Mouse (Mus musculus) embryonic facial prominence, embryonic 15.5 days (tissue): Measurements from ENCODE around the gene Srsf10. TPM values are rescaled to one million over a fixed set of nuclear protein-coding genes. Genes with fewer than 3 reads are reported as not detected.

Experiments used
- ATAC-seq: fragments of 200-750 bp; cut with Nextera tagmentation; 2 replicates; pipeline ENCODE4 v1.8.0; 2017; ENCODE audit warnings: low read depth, moderate TSS enrichment; ENCODE audit not compliant: insufficient number of reproducible peaks, low FRiP score, low TSS enrichment
- H3K27ac ChIP-seq: fragments of 300-500 bp; sonication (generic); replicated peaks from 2 replicates; pipeline ENCODE4 v1.5.1; 2015; ENCODE audit warnings: mild to moderate bottlenecking, inconsistent platforms
- H3K27me3 ChIP-seq: fragments of 300-500 bp; sonication (generic); 2 replicates; pipeline ENCODE4 v1.6.1; 2015; ENCODE audit warnings: inconsistent platforms
- H3K36me3 ChIP-seq: fragments of 300-500 bp; sonication (generic); 2 replicates; pipeline ENCODE4 v1.6.1; 2015; ENCODE audit warnings: mild to moderate bottlenecking, inconsistent platforms
- H3K4me1 ChIP-seq: fragments of 300-500 bp; sonication (generic); 2 replicates; pipeline ENCODE4 v1.6.1; 2015; ENCODE audit warnings: inconsistent platforms
- H3K4me2 ChIP-seq: fragments of 300-500 bp; sonication (generic); replicated peaks from 2 replicates; pipeline ENCODE4 v1.6.1; 2015; ENCODE audit warnings: mild to moderate bottlenecking, inconsistent platforms
- H3K4me3 ChIP-seq: fragments of 300-500 bp; sonication (generic); replicated peaks from 2 replicates; pipeline ENCODE4 v1.5.1; 2015; ENCODE audit warnings: mild to moderate bottlenecking, inconsistent platforms
- H3K9ac ChIP-seq: fragments of 300-500 bp; sonication (generic); 2 replicates; pipeline ENCODE4 v1.6.1; 2015; ENCODE audit warnings: inconsistent platforms
- H3K9me3 ChIP-seq: fragments of 300-500 bp; sonication (generic); replicated peaks from 2 replicates; pipeline ENCODE4 v1.6.1; 2016; ENCODE audit warnings: inconsistent platforms
- WGBS: fragments of 180-500 bp; shearing (Covaris S2); methylation state at CpG from one replicate; pipeline ENCODE4 v1.1.7; 2015; 5-methylcytosine and 5-hydroxymethylcytosine counted together
- polyA plus RNA-seq: library from polyadenylated mRNA; unstranded; fragments of >200 nt; fragmentation: Nextera tagmentation; extraction: Ambion mirVana; gene quantifications from 2 replicates; pipeline ENCODE4 v1.2.1, GENCODE M21; 2015

Srsf10 gene
- polyA plus RNA-seq = 198 and 214 TPM in 2 replicates

DNA sequence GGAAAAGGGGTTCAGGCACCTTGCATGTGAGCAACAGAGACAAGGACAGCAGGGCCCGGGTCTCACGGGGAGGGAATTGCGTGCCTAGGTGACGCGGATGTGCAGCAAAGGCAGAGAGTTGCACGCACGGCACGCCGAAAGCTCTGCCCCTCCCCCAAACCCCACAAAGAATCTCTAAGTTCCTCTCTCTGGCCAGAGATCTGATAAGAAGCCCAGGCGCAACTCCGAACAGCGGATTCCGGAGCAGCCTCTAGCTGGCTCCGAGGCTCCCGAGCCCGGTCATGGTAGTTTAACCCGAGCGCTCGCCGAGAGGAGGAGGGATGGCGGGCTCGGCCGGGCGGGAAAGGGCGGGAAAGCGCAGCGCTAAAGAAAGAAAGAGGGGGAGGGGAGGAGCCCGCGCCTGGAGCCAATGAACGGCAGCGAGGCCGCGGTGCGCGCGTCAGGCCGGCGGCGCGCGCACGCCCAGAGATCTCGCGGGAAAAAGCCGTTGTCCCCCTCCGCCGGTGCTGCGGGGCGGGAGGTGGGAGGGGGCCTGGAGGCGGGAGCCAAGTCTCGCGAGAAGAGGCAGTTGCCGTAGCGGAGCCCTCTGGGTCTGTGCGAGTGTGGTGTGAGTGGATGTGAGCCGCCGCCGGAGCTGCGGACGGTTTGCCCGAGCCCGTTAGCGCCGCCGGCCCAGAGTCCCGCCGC is at the start of gene Srsf10:
Gene Srsf10, plus strand, starts transcription at position 212 of the 687 bp plus-strand sequence.
- Histone ChIP-seq H3K9me3 (no peaks in the 10 kb centered on the region), H3K9ac (peak within 1 kb of the TSS; percentile 93), H3K4me2 (peak within 1 kb of the TSS; percentile 79), H3K4me3 (peak within 1 kb of the TSS; percentile 95), H3K27me3 (no peaks in the 10 kb centered on the region), H3K36me3 (0 out of 2 replicates have a peak, but pooled peaks cover 5% of the 10 kb centered on the region), H3K27ac (peak within 1 kb of the TSS; percentile 99), H3K4me1 (peaks cover 35% of the 10 kb centered on the region)
- ATAC-seq = peak; percentile 97
- under 1% methylated on average over 66 of the region's 67 CpGs for WGBS

DNA sequence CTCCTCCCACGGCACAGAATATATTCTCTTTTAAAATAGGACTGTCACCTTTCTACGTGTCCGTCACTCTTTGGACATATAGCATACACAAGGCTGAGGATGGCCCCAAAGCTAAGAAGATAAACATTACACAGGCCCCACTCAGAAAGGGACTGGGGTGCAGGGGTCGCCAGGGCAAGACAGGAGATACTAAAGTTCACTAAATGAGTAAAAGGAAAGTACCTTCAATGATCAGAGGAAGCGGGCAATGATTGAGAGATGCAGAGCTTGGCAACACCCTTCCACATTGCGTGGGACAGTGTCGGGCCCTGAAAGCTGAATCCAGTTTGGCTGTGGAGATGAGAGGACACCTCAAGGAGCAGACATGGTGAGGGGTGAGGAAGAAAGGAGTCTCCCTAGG is 40.7 kb upstream of the Srsf10 start:
- Histone ChIP-seq H3K4me3 (no peak overlapping the region), H3K4me2 (no peak overlapping the region), H3K27ac (no peak overlapping the region), H3K36me3 (no peaks in the 10 kb centered on the region), H3K4me1 (no peaks in the 10 kb centered on the region; the same call in 1 of the 2 replicates), H3K27me3 (no peaks in the 10 kb centered on the region), H3K9me3 (no peaks in the 10 kb centered on the region), H3K9ac (no peak overlapping the region)
- 69% methylated on average over 7 of the region's 7 CpGs for WGBS
- no peak for ATAC-seq

DNA sequence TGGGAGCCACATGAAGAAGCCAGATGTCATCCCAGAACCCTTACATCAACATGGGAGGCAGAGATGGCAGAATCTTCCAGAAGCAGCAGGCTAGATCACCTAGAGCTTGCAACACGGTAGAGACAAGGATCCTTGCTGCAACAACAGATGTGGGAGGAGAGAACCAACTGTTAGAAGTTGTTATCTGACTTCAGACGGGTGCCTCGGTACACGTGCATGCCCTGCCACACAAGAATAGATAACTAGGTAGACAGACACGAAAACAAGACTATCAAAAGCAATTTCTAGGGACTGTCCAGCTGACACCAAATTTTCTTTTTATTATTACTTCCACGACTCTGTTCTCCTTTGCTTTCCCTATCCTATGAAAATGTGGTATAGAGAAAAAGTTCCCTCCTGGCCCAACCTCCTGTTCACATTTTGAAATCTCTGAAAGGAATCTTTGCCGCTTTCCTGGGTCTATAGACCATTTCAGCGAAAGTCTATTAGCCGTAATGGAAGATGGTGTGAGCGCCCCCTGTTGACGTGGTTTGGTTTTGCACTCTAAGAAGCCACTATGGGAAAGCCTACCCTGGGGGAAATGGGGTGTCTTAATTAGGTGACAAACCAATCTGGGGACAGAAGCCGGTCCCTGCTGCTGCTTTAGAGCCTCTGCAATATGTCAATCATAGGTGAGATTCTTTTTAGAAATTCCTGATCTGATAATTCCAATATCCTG is 38.5 kb upstream of the Srsf10 start:
- no peaks in the 10 kb centered on the region for H3K9me3 ChIP-seq
- no peak for ATAC-seq
- no peaks in the 10 kb centered on the region for H3K27me3 ChIP-seq
- peaks cover 3% of the 10 kb centered on the region; the same call in 1 of the 2 replicates for H3K4me1 ChIP-seq
- no peak overlapping the region for H3K9ac ChIP-seq
- H3K4me2 ChIP-seq = no peak overlapping the region
- no peaks in the 10 kb centered on the region for H3K36me3 ChIP-seq
- H3K27ac ChIP-seq = no peak overlapping the region
- no peak overlapping the region for H3K4me3 ChIP-seq
- WGBS = 44% methylated on average over 12 of the region's 12 CpGs

DNA sequence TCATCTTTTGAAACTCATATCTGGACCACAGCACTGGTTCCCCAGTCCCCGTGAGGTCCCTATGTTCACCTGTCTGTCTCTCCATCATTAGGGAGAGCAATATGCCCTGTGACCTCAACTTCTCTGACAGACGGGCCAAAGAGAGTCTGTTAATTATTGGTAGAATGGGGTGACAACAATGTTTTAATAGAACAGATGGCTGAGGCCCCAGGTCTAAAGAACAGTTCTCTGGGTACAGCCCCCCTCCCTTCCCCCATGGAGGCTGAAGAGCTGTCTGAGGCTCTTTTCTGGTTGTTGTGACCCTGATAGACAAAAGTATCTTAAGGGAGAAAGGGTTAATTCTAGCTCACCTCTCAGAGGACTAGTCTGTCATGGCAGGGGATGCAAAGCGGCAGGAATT is 37.2 kb upstream of the Srsf10 start:
- no peak overlapping the region for H3K4me2 ChIP-seq
- no peak overlapping the region for H3K27ac ChIP-seq
- H3K9ac ChIP-seq = no peak overlapping the region
- H3K27me3 ChIP-seq = no peaks in the 10 kb centered on the region
- H3K9me3 ChIP-seq = no peaks in the 10 kb centered on the region
- no peak for ATAC-seq
- WGBS = 79% methylated on average over 3 of the region's 3 CpGs
- no peaks in the 10 kb centered on the region for H3K36me3 ChIP-seq
- no peak overlapping the region for H3K4me3 ChIP-seq
- H3K4me1 ChIP-seq = peaks cover 3% of the 10 kb centered on the region; the same call in 1 of the 2 replicates

DNA sequence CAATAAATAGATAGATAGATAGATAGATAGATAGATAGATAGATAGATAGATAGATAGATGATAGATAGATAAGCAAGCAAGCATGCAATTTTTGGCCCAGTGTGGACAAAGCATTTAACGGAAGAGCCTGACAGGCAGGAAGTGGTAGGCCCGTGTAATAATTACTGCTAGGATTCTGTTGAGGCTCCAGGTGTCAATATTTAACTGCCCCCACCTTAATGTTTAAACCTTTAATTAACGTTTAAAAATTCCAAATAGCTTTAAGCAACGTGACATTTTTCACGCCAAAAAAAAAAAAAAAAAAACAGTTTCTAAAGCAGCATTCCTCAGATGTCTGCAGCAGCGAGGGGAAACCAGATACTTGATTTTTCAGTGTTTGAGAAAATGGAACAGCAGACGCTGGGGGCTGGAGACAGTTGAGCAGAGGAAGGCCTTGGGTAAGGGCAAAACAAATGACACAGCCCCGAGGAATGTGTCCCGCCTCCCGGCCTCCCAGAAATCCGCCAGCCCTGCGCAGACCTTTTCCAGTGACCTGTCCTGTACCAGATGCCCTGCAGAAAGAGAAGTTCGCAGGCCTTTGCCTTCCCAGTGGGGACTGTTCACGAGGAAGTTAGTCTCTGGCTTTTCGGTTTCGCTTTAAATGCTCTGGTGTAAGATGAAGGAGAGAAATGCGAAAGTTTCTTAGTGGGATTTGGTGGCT is 35.6 kb upstream of the Srsf10 start:
- H3K9ac ChIP-seq = no peak overlapping the region
- H3K4me1 ChIP-seq = peaks cover 3% of the 10 kb centered on the region; the same call in 1 of the 2 replicates
- peak overlapping the region; percentile 80 for H3K27ac ChIP-seq
- ATAC-seq = no peak
- H3K4me2 ChIP-seq = no peak overlapping the region
- H3K9me3 ChIP-seq = no peaks in the 10 kb centered on the region
- no peaks in the 10 kb centered on the region for H3K36me3 ChIP-seq
- WGBS = 38% methylated on average over 17 of the region's 17 CpGs
- no peaks in the 10 kb centered on the region for H3K27me3 ChIP-seq
- H3K4me3 ChIP-seq = no peak overlapping the region

DNA sequence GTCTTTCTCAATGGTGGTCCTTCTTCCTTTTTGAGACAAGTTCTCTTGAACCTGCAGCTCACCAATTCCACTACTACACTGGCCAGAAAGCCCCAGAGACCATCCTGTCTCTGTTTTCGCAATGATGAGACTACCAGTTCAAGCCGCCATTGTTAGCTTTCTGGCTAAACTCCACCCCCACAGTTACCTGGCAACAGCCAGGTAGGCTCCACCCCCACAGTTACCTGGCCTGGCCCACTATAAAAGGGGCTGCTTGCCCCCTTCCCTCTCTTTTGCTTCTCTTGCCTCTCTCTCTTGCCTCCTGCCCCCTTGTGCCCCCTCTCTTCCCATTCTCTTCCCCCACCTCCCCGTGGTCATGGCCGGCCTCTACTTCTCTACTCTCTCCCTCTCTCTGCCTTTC is 33.8 kb upstream of the Srsf10 start:
- Histone ChIP-seq H3K27ac (no peak overlapping the region), H3K36me3 (no peaks in the 10 kb centered on the region), H3K27me3 (no peaks in the 10 kb centered on the region), H3K9ac (no peak overlapping the region), H3K9me3 (no peaks in the 10 kb centered on the region), H3K4me2 (no peak overlapping the region), H3K4me1 (peaks cover 3% of the 10 kb centered on the region; the same call in 1 of the 2 replicates), H3K4me3 (no peak overlapping the region)
- 92% methylated on average over 4 of the region's 4 CpGs for WGBS
- no peak for ATAC-seq

DNA sequence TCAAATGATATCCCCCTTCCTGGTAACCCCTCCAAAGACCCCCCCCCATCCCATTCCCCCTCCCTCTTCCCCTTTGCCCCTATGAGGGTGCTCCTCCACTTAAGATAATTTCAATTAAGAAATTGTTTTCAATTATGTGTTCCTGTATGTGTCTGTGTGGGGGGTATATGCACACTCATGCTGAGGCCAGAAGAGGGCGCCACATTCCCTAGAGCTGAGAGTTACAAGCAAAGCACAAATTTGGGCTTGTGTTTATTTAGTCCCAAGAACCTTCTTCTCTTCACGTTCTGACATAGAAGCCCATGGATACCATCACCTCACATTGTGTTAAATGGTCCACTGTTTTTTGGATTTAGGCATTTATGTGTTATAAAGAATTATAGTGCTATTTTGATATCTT is 32.2 kb upstream of the Srsf10 start:
- H3K4me1 ChIP-seq = peaks cover 4% of the 10 kb centered on the region; the same call in 1 of the 2 replicates
- no peaks in the 10 kb centered on the region for H3K9me3 ChIP-seq
- no peak overlapping the region for H3K27ac ChIP-seq
- 72% methylated on average over 2 of the region's 2 CpGs for WGBS
- no peak overlapping the region for H3K4me2 ChIP-seq
- no peak overlapping the region for H3K9ac ChIP-seq
- no peak overlapping the region for H3K4me3 ChIP-seq
- H3K27me3 ChIP-seq = no peaks in the 10 kb centered on the region
- H3K36me3 ChIP-seq = no peaks in the 10 kb centered on the region
- ATAC-seq = no peak

DNA sequence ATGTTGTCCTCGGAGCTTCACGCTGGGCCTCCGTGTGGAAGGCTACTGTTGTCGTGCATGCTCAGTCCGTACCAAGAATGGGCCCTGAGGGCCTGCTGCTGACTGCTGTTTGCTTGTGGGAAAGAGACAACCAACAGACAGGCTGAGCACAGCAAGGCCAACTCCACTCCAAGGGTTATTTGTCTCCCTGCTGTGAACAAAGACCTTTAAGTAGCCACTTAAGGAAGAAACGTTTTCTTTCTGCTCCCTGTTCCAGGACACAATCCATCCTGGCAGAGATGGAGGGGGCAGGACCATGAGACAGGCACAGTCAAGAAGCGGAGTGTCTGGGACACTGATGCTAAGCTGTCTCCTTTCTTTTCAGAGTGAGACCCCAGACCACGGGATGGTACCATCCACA is 31.3 kb upstream of the Srsf10 start:
- no peak overlapping the region for H3K4me3 ChIP-seq
- no peak overlapping the region for H3K9ac ChIP-seq
- WGBS = 44% methylated on average over 8 of the region's 8 CpGs
- H3K4me2 ChIP-seq = no peak overlapping the region
- no peaks in the 10 kb centered on the region for H3K36me3 ChIP-seq
- ATAC-seq = no peak
- H3K4me1 ChIP-seq = peaks cover 14% of the 10 kb centered on the region
- no peaks in the 10 kb centered on the region for H3K27me3 ChIP-seq
- H3K27ac ChIP-seq = no peak overlapping the region
- H3K9me3 ChIP-seq = no peaks in the 10 kb centered on the region

DNA sequence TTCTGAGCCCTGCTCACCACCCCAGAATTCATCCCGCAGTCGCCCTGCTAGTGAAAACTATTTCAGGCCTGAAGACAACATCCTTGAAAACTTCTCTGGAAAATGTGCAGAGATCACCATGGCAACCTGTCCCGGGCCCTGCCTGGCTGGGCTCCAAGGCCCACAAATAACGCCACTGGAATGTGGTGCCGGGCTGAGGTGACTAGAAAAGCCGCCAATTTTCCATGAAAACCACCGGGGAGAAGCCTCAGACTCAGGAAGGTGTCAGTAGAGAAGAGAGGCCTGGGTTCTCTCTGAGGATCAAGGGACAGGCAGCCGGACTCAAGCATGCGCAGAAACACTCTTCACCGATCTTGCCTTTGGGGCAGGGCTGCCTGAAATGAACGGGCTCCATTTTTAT is 27.1 kb upstream of the Srsf10 start:
- 9% methylated on average over 11 of the region's 11 CpGs for WGBS
- Histone ChIP-seq H3K27ac (peak overlapping the region; percentile 89), H3K27me3 (no peaks in the 10 kb centered on the region), H3K4me3 (no peak overlapping the region), H3K9me3 (no peaks in the 10 kb centered on the region), H3K4me1 (peaks cover 20% of the 10 kb centered on the region), H3K9ac (no peak overlapping the region), H3K4me2 (peak overlapping the region; percentile 29; the same call in 1 of the 2 replicates), H3K36me3 (no peaks in the 10 kb centered on the region)
- ATAC-seq = peak; percentile 46

DNA sequence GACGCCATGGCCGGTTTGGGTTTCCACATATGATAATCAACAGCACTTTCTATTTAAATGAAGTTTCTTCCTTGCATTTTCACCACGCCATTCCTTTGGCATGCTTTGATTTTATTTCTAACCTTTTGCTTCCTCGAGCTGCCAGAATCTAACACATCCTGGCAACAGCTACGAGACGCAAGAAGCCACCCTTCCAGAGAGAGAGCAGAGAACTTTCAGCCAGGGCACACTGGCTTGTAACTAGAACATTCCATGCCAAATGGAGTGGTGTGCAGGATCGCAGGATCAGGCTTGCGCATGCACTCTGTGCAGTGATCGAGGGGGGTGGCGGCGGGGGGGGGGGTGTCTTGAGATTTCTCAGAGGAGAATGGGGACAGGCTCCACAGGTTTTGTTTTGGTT is 23.5 kb upstream of the Srsf10 start:
- 53% methylated on average over 11 of the region's 11 CpGs for WGBS
- Histone ChIP-seq H3K4me3 (no peak overlapping the region), H3K4me2 (no peak overlapping the region), H3K36me3 (no peaks in the 10 kb centered on the region), H3K27me3 (no peaks in the 10 kb centered on the region), H3K27ac (peak overlapping the region; percentile 48; the same call in 1 of the 2 replicates), H3K9ac (no peak overlapping the region), H3K4me1 (peaks cover 20% of the 10 kb centered on the region), H3K9me3 (no peaks in the 10 kb centered on the region)
- no peak for ATAC-seq
